Mouse (Mus musculus): ENCODE data around the gene Tmem143.

DNA sequence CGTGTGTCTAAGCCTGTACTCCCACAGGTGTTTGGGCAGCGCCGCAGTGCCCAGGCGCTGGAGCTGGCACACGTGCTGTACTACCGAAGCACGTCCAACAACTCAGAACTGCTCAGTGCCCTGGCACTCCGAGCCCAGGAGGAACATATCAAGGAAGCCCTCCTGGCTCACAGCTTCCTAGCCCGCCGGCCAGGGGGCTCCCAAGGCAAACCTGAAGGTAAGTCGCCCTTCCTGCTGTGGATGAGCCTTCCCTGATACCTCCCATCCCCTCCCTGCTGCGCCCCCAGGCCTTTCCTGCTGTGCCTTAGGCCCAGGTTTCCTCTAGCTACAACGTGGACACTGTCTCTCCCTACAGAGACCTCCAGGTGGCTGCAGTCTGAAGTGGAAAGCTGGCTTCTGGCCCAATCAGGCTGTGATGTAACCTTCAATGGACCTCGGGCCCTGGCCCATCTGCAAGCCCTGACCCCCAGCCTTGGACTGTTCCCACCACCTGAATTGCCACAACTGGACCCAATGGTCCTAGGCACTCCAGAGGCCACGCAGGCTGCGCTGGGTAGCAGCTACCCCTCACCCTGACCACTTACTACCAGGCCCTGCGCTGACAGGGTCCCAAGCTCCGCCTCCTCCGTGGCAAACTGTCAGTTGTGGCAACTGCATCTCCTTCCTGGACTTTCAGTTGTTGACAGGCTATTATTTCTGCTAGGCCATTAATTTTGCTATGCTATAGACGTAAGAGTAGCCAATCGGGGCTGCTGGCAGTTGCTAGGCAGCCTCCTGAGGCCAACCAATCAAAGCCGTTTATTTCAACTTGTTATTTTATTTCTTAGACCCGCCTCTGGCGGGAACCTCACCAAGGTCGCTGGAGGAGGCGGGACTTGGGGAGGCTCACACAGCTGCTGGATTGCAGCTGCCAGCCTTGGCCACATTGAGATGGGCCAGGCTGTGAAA, 19.6 kb downstream of the Tmem143 start:
- no peak for TF ChIP-seq TBP (conservative IDR thresholded peaks at IDR 0.05; ENCODE audit: low read depth, low read length)
- TF ChIP-seq CHD1 (IDR thresholded peaks at IDR 0.05; ENCODE audit: low read depth, low read length) = no peak
- no peak for TF ChIP-seq IRF4 (IDR thresholded peaks at IDR 0.05; ENCODE audit: low read depth, low read length)
- TF ChIP-seq SMC3 (IDR thresholded peaks at IDR 0.05; ENCODE audit: low read depth, low read length) = no peak
- TF ChIP-seq KAT2A (IDR thresholded peaks at IDR 0.05; ENCODE audit: insufficient replicate concordance, low read length) = no peak
- TF ChIP-seq UBTF (IDR thresholded peaks at IDR 0.05; ENCODE audit: low read depth, low read length) = no peak
- no peak for TF ChIP-seq MYC (IDR thresholded peaks at IDR 0.05; ENCODE audit: low read depth, low read length)
- no peak for TF ChIP-seq POLR2A (IDR thresholded peaks at IDR 0.05; ENCODE audit: low read depth, low read length)
- no peak for TF ChIP-seq TCF12 (IDR thresholded peaks at IDR 0.05; ENCODE audit: low read depth, low read length)
- no peak for TF ChIP-seq NRF1 (IDR thresholded peaks at IDR 0.05; ENCODE audit: low read depth, low read length)
- TF ChIP-seq MAFK (IDR thresholded peaks at IDR 0.05; ENCODE audit: insufficient replicate concordance, low read length) = no peak
- no peak for TF ChIP-seq ETS1 (conservative IDR thresholded peaks at IDR 0.05; ENCODE audit: low read depth, low read length)

All from CH12.LX (cell line).